Mouse (Mus musculus) ovary, postnatal 36 days (tissue): Measurements from ENCODE around the gene Slc30a3.

ENCODE experiments used
- DNase-seq: peaks from one replicate; pipeline ENCODE4 v3.0.0; 2022; ENCODE audit warnings: low spot score, mixed read lengths

The Slc30a3 gene

DNA sequence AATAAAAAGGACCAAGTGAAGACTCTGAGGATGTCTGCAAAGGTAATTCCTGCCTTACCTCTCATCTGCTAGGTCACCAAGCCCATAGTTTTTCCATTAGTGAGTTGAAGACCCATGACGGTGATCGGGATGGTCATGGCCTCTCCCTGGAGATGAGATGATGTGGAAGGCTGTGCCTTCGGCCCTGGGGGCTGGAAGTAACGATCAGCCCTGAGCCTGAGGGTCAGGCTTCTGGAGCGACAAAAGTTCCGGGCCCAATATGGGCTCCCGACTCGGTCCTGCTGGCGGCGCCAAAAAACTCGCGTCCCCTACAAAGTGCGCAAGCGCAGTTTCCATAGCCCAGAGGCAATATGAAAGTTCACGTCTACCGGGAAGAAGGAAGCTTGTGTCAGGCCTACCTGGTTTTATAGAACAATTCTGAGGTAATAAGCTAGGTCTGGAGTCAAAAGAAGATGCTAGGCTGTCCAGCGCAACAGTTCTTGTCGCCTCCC is at the start of gene Slc30a3:
TSS of gene Slc30a3 (minus strand) at position 238 of the 491 bp plus-strand sequence.
- no peak for DNase-seq

DNA sequence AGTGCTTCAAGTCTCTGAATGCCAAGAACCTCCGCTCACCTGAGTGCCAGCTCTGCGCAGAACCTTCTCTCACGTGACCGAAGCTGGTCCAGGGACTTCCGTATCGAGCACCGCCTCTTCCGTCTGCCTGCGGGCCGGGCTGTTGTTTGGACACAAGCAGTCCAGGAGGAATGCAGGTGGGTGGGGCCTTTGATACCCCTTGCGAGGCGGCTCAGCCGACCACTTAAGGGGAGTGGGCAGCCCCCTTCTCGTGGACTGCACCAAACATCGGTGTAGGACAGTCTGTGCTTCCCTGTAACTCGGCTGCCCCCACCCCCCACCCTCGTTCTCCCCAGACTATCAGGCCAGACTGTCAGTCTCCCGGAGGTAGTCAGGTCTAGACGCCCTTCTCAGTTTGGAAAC is 46.1 kb upstream of the Slc30a3 start, which contains the start of gene Mpv17:
TSS of gene Mpv17 (minus strand) at position 100 of the 402 bp plus-strand sequence.
- peak; percentile 80 for DNase-seq

DNA sequence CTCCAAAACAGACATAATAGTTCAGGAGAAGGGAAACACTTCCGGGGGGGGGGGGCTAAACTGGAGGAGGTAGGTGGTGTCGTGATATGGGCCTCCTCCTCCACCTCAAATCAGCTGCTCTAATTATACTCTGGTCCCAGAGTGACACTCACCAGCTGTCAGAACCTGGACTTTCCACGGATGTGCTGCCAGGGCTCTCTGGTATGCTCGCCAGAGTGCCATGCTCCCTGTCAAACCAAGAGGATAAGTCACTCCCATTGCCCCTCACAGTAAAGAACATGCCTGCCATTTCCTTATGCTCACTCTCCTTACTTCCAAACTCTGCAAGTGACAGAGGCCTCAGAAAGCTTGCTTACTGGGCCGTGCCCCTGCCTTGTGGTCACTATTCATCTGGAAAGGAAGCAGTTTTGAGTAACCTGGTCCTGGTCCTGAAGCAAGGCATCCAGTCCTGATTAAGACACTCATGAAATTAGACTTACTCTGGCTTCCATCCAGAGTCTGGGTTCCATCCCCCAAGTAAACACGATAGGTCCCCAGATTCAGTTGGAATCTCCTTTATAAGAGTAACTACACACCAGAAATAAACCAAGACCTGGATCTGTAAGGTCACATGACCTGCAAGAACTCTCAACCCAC is 45.6 kb upstream of the Slc30a3 start:
- no peak for DNase-seq

DNA sequence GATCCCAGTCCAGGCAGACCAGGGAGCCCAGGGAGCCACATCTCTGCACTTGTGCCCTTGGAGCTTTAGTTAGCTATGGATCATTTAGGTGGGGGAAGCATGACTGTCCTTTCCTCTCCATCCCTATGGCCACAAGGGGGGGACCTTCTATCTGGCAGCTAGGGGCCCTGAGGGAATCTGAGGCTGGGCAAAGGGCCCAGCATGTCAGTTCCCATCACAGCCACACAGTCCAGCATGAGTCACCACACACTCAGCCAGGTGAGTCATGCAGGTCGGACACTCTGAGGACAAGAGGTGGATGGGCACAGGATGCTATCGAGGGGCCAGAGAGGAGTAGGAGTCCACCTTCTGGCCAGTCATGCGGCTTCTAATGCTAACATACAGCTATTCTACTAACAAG is 43.7 kb upstream of the Slc30a3 start:
- DNase-seq: no peak

DNA sequence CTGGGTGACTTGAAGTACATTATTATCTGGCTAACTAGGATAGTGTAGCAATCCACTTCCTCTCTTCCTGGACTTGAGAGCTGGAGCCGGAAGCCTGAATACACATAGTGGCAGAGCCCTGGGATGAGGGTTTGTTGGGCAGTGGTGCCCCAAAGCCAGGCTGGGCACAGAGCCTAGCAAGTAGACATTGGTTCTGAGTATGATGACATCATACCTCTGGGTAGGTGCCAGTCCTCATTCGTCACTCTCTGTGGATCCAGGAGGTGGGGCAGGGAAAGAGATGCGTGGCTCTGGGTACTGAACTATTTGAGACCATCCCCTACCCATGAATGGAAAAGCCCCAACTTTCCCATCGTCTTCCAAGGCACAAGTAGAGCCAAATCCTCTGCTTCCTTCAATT is 41.7 kb upstream of the Slc30a3 start:
- DNase-seq: no peak

DNA sequence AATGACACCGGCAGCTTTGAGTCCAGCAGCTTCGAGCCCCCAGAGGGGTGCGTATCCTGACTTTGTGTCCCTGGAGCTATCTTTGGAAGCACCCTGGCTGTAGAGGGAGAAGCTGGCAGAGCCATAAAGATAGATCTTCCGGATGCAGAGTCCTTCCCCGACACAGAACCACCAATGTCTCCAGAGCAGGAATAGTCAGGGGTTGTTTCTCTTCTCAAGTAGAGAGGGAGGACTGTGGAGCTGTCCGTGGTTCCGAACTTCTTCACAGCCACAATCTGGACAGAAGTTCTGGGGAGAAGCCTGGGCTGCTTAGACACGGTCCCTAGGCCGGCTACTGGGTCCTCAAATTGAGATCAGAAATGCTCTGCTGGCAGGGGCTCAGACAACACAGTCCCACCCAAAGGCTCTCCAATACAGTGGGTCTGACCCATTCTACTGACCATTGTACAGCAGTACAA is 31.0 kb upstream of the Slc30a3 start:
- no peak for DNase-seq

DNA sequence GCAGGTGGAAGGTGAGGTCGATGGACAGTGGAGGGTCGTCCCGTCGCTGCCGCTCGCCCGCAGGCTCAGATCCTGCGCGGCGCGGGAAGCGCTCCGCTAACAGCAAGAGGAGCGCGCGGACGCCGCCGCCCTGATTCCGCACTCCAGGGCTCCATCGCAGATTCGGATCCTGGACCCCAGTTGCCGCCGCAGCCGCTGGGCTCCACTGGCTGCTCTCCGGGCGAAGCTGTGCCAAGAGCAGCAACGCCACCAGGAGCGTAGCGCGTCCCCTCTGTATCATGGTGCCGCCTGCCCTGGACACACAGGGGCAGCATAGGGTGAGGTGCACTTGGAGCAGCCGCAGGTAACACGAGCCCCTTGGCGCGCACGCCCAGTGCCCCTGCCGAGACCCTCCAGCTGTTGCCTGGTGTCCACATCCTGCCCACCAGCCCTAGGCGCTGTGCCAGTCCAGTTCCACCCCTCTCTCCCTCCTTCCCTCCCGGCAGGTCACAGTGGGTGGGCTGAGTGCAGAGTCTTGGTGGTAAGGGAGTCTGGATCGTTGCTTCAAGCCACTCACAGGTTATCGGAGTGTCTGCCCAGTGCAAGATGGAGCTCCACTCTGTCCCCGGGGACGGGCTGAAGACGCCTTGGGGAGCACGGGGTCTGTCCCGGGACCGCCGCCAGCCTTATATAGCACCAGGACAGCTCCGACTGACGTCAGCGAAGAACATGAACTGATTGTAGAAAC is 30.4 kb upstream of the Slc30a3 start, which contains the start of gene Ucn:
TSS of gene Ucn (minus strand) at position 589 of the 727 bp plus-strand sequence.
- no peak for DNase-seq

DNA sequence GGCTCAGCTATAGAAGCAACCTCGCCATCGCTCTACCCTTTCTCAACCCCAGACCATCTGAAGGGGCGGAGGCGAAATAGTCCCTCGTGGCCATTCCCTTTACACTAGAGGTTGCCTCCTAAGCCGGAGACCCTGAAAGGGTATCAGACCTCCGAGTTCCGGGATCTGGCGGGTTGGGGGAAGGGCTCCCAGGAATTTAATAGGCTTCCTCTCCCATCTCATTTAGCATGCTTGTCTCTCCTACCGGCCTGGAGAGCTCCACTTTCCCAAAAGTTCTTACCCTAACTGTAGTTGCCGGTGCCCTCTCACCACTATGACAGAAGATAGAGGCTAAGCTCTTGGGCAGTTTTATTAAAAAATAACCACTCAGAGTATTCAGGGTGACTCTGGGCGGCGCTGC is 29.6 kb upstream of the Slc30a3 start:
- no peak for DNase-seq

DNA sequence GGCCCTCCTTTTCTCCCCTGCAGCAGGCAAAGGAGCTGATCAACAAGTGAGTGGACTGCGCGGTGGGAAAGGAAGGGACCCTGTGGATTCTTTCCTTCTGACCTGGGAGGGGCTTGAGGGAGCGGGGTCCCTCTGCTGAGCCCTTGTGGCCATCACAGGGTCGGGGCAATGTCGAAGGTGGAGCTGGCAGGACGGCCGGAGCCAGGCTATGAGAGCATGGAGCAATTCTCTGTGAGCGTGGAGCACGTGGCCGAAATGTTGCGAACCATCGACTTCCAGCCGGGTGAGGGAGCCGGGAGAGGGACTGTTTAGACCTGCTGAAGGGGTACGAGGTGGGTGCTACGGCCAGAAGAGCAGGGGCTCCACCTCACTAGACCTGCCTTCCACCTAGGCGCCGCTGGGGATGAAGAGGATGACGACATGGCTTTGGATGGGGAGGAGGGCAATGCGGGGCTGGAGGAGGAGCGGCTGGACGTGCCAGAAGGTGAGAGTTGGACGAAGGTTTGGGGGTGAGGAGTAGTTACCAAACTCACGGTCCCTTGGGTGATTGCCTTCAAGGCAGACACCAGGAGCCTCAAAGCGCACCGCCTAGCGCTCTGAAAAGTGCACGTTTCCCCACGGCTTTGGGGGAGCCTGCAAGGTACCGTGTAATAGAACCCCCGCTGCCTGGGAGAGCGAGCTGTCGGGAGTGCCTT is 28.8 kb upstream of the Slc30a3 start:
- DNase-seq: no peak

DNA sequence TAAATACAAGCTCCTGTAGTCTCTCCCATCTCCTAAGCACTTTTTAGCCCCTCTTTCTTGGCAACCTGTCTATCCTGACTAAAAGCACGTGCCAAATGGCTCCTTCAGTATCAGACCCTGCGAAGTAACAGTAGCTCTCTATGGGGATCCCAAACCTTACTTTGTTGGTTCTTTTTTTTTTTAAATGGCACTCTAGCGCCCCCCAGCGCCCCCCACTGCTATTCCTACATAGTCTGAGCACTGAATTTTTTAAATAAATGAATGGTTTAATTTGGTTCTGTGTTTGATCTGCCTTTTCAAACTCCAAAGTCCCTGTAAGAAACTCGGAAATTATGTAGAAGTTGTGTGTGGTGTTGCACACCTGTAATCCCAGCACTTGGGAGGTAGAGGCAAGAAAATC is 18.0 kb upstream of the Slc30a3 start:
- no peak for DNase-seq

DNA sequence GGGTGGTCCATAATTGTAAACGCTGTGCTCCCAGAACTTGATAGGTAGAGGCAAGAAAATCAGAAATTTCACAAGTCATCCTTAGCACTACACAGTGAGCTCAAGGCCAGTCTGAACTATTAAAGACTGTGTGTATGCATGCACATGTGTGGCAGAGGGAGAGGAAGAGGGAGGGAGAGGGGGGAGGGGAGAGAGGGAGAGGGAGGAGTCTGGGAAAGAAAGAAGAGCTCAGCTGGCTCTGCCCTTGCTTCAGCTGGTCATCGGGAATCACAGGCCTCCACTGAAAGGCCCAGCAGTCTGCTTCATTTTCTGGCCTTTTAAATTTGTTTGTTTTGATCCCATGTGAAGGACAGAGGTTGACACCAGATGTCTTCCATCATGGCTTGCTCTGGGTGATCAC is 15.4 kb upstream of the Slc30a3 start:
- no peak for DNase-seq

DNA sequence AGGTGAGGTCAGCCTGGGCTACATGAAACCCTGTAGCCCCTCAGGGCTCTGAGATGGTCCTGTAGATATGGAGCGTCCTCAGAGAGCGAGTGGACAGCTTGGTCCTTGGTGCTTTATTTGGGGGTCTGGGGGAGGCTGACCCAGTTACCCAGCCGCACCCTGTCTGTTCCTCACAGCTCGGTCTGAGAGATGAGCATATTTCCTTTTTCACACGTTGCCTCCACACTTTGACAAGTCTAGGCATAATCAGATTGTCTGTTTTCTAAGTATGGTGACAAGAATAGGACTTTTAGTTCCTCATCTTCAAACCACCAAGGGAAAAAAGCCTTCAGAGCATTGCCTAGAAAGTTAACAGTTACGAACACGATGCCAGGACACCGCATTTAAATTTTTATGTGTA is 13.1 kb upstream of the Slc30a3 start:
- DNase-seq: no peak

DNA sequence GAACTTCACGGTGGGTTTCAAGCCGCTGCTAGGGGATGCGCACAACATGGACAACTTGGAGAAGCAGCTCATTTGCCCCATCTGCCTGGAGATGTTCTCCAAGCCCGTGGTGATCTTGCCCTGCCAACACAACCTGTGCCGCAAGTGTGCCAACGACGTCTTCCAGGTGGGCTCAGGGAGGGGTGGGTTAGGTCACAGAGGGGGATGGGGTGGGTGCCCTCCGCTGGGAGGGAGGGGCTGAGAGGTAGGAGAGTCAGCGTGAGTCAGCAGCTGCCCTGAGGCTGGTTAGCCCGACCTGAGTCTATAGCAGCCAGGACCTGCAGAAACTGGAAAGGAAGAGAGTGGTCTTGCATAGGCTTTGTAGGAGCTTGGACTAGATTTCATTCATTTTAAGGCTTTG is 8.9 kb upstream of the Slc30a3 start:
- no peak for DNase-seq

DNA sequence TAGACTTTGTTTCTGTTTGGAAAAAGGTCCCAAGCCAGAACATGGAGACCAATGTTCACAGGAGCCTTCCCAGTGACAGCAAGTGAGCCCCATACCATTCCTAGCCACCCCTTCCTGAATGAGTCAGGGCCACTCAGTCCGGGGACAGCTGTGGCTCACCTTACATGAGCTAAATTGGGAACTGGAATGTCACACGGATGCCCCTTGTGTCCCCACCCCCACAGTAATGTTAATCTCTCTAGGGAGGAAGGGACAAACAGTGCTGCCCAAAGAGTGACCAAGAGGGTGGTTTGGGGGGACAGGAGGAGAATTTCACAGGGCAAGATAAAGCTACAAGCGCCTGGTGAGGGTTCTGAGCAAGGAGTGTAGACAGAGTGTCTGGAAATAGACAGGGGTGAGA is 8.3 kb upstream of the Slc30a3 start, which contains the start of gene Trim54:
TSS of gene Trim54 (plus strand) at position 359 of the 400 bp plus-strand sequence.
- DNase-seq: no peak

DNA sequence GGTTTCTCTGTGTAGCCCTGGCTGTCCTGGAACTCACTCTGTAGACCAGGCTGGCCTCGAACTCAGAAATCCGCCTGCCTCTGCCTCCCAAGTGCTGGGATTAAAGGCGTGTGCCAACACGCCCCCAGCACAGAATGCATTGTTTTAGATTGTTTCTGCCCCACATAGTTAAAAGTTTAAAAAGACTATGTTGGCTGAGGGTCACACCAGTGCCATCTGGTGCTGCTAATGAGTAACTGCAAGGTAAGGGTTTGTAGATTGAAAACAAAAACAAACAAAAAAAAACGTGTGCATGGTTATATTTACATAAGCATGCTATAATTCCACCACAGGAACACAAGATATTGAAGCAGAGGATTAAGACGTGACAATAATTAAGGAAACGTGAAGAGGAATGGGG is 2.7 kb upstream of the Slc30a3 start:
- no peak for DNase-seq

DNA sequence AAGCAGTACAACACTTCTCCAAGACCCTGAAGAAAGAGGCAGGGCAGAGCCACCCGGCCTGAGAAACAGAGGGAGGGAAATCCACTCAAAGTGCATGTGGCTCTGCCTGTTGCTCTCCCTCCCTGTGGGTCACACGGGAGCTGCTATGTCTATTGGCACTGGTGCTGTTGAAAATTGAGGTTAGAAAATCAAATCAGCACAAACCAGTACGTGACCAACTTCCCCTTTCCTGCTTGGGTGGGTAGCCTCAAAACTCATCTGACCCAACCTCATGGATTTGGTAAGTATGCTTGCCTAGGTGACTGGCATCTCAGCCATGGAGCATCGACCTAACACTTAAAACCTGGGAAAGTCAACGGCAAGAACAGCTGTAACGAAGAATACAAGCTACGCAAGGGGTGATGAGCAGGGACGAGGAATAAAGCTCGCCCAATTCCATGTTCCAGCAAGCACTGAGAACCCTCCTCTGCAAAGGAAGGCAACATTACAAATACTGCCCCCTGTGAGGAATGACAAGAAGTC is 2.2 kb downstream of the Slc30a3 start, which contains the start of gene Dnajc5g:
TSS of gene Dnajc5g (plus strand) at position 472 of the 522 bp plus-strand sequence.
- DNase-seq: no peak

DNA sequence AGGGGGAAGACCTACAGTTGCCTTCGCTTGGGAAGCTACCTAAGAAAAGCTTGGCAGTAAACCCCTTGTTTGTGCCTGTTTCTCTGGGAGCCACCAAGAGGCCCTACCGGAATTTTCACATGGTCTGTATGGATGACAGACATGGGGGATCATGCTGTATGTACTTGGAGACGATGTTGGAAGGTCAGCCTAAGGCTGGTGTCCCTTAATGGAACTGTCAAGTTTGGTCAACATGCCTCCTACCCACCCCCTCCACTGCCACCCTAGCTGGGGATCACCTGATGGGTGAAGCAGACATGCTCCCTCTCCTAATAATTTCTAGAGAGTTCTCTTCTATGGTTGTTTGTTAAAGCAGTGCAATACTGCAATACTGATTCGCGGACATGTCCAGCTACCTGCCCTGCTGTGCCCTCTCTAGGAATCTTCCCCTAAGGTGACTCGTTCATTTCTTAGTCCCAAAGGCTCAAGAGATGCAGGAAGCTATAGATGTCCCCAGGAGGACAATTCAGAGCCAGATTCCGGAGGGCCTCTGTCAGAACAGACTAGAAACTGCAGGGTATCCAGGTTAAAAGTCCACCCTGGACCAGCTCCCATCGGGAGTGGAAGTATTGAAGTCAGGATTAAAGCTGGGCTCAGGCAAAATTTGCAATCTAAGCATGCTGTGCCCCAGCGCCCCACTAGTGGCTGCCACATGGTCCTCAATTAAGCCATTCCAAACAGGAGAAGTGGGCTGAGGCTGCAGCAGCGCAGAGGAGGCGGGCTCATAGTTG is 12.1 kb downstream of the Slc30a3 start:
- DNase-seq: no peak

DNA sequence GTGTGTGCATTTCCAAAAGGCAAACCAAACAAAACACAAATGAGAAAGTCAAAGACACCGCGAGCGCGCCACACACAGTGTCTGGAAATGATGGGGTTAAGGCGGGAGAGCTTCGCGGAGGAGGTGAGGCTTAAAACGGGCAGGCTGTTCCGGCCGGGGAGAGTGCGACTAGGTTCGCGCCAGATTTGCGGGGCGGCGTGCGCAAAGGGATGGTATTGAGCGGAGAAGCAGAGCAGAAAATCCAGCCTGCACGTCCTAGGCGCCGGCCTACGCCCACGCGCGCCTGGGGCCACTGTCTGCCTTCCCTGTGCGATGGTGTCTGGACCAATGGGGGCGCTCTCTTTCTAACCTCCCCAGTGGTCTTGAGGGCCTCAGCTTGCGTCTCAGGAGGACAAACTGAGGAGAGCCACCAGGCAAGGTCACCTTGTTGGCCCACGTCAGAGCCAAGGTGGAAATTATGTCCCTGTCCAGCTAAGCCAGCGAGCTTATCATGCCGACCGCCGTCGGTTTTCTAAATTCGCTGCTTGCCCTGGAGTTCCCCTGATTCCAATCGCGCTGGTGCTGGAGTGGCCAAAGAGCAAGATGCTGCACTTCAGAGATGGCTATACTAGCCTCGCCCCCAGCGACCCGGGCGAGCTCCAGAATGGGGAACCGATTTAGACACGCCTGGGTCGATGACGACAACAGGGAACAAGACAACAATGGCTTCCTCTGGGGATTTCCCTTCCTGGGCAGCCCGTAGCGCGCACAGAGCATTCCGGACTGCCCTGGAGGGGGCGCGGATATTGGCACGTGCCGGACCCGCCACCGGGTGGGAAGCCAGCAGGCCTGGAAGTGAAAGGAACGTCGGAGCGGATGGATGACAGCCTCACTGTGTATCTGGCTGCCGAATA is 13.0 kb downstream of the Slc30a3 start:
- peak; percentile 35 for DNase-seq

DNA sequence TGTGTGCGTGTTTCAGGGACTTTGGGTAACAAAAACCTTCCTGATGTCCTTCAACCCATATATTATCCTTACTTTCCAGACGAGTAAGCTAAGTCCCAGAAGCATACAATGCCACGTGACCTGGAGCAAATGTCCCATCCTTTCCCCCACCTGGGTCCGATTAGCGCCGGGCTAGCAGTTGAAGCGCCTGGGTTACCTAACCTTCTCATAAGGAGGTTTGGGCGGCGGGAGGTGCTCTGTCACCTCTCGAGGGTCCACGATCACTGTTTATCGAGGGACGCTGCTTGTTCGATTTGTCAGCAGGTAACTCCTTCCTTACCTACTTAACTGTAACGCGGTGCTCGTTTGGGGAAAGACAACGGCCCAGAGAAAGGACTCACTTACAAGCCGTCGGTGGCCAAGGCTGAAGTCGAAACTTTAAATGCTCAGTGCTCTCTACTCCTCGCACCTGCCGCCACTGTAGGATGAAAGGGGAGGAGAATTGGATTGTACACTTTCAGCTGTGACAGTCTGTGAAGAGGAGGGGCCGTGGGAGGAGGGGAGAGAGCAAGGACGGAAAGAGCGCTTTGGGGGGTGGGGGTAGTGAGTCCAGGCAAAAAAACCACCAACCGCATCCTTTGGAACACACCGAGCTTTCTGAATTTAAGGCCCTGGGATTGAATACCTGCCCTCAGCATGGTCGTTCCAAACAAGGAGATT is 13.8 kb downstream of the Slc30a3 start:
- DNase-seq: no peak
